Mouse (Mus musculus) heart, postnatal 10 days (tissue): Measurements from ENCODE around the gene Cldn10. TPM values are rescaled to one million over a fixed set of nuclear protein-coding genes. Genes with fewer than 3 reads are reported as not detected.
"Not testable (repeated sequence)": the region's sequence is repeated elsewhere in the genome, so short reads cannot be mapped to it uniquely, and the experiment has no call there.

Experiments used
- DNase-seq, 2 experiments: peaks; one replicate each; pipeline ENCODE4 v3.0.0; 2021
- intact Hi-C: fragments of 180-260 bp; cut with DNase I; formaldehyde crosslinking; loops from one replicate; pipeline ENCODE4 v1.15.1; 2025
- total RNA-seq, 2 experiments: library from RNA; stranded (reverse); gene quantifications; 2 replicates each; pipeline ENCODE4 v1.2.3; 2021

Cldn10 gene
- under 1 TPM in 1 of 2 experiments, not detected in 1; 0.60 TPM for total RNA-seq

DNA sequence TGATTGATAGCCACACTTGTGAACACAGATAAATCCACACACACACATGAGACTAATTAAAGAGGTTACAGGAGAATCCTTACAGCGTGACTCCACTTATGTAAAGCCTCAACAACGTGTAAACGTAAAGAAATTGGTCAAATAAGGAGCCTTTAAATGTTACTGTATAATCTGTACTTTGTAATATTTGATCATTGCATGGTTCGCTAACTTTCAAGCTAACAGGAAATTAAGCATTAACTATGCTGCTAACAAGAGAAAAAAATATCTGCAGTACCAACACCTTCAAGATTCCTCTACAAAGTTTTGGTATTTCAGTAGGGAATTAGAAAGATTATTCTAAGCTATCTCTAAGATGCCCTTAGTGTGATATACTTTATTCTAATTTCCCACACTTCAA, at the start of gene Cldn10:
TSS of gene Cldn10 (plus strand) at position 288 of the 400 bp plus-strand sequence.
- no peak for DNase-seq
- intact Hi-C loops: no loop called here

DNA sequence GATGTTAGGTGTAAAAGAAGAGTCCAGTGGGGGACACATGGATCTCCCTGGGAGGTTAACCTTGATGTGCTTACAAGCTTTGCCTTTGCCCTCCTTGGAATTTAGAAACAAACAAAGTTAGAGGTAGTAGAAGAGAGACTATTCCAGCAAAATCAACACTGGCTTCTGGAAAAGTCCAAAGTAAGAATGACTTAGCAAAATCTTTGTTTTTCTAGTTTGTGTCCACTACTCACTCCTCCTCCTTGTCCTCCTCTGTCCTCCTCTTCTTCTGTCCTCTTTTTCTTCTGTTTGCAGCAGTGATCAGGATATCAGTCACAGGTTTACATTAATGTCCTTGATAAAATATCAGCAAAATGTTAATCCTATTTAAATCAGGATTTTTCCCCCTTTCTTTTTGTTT, 45.9 kb upstream of the Cldn10 start:
- DNase-seq: no peak
- intact Hi-C loops: no loop called here

DNA sequence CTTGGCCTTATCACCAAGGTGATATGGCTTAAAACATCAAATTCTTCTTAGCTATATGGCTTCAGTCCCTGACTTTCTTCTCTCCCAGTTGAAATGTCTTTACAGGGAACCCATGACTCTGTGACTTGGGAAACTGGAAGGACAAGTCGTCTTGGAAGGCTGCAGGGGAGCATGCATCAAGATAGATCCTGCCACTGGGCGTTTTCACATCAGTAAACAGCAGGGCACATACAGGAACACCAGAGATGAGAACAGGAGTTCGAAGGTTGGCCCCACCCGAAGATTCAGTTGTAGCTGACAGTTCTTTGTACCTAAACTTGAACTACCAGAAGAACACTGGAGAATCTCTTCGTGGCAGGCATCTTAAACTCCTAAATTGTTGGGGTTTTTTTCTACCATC, 44.8 kb upstream of the Cldn10 start:
- intact Hi-C loops: no loop called here

DNA sequence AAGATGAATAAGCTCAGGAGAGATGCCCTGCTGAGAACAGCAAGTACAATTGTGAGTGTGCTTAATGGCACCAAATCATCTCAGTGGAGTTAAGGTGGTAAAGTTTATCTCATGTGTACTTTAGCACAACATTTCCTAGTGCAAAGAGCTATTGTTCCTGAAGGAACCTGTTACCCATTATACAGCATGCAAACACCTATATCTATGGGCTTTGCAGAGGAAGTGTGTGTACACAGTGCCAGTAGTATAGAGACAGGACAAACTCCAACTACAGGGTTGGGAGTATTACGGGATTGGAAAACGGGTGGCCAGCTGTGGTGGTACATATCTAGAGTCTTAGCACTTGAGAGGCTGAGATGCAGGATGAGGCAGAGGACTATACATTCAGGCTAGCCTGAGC, 38.6 kb upstream of the Cldn10 start:
- DNase-seq: no peak
- intact Hi-C loops: no loop called here

More for the DNA sequence above, 44.8 kb upstream of the Cldn10 start:
- no peak for DNase-seq

DNA sequence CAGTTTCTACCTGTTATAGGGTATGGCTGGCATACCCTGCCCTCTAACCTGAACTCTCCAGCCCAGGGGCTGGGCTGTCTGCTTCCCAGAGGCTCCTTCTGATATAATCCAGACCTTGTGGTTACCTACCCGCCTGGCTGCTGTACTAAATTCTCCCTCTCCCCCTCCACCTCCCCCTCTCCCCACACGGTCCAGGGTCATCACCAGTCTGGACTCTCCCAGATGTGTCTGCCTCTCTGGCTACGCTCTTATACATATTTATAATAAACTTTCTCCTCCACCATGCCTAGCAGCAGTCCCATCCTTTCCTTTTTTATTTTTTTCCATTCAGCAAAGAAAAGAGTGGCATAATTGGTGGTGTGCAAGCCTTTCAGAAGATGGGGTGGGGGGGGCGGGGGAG, 38.0 kb upstream of the Cldn10 start:
- intact Hi-C loops: no loop called here
- DNase-seq: no peak

DNA sequence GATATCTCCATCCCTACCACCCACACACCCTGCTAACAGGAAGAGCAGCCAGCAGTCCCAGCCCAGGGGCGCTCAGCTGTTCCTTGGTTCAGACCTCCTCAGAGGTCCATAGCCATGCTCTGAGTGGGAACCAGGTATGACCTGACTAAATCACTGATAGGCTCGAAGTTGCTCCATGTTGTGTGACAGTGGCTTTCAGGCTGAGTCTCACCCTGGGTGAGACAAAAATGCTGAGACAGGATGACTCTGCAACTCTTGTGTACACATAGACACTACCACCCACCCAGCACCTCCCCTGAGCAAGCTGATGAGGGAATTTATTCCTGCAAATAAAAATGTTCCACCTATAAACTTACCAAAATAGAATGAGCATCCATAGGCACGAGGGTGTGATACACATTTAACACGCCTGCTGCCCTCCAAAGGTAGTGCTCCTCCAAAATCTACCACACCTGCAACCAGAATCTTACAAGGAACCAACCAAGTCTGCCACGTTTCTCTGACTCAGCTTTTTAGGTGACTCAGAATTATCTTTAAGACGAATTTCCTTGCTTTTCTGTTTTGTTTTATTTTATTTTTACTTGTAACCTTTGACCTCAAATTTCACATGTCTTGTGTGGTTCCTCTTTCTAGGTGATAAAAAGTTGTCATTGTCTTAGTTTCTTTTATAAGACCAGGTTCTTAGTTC, 37.1 kb upstream of the Cldn10 start:
- intact Hi-C loops: no loop called here
- no peak for DNase-seq

DNA sequence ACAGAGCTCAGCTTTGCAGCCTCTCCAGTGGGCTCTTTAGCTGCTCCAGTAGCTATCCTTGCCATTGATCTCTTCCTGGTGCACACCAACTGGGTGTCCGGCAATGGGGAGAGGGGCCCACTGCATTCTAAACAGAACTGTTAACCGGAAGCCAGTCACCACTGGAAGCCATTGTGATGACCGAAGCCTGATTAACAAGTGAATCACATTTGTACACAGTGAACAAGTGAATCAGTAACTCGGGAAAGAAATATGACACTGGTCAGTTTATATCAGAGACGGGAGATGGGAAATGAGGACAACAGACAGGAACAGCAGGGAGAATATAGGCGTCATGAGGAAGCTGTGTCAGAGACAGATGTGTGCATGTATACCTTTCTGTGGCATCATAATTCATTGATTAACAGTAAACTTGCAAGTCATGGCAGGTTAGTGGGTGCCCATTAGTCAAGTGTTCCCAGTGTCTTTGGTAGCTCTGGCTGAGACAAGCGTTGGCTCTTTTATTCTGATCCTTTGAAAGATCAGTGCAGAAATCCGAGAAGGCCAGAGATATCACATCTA, 36.4 kb upstream of the Cldn10 start:
- DNase-seq: no peak
- intact Hi-C loops: no loop called here

DNA sequence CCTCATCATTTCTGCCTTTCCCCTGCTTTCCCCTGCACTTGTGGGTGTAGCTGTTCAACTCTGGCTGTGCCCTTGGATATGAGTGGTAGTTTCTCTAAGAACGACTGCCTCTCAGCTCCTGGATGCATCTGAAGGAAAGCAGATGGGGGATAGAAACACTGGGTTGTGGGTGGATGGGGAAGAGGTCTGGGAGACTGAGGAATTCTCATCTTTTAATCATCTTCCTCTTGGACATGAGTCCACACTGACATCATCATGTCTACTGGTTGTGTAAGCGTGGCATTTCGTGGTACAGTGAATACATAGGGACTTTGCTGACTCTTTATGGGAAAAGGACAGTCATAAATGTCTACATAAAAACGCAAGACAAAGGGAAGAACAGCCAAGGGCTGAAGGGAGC, 31.7 kb upstream of the Cldn10 start:
- intact Hi-C loops: no loop called here
- no peak for DNase-seq

DNA sequence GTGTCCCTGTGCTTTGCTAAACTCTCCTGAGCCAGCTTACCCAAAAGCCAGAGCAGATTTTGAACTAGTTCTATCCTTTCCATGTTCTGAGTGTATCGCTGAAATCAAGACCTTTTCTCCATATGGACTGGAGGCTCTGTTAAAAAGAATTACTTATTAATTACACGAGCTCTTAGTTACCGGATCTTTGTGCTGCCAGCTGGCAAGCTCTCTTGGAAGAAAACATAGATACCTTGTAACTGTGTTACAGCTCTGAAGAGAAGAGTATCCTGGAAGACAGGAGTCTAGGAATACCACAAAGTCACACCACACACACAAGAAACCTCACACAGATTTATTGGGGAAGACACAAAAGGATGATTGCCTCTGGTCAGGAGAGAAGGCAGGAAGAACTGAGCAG, 31.1 kb upstream of the Cldn10 start:
- intact Hi-C loops: no loop called here
- no peak for DNase-seq

DNA sequence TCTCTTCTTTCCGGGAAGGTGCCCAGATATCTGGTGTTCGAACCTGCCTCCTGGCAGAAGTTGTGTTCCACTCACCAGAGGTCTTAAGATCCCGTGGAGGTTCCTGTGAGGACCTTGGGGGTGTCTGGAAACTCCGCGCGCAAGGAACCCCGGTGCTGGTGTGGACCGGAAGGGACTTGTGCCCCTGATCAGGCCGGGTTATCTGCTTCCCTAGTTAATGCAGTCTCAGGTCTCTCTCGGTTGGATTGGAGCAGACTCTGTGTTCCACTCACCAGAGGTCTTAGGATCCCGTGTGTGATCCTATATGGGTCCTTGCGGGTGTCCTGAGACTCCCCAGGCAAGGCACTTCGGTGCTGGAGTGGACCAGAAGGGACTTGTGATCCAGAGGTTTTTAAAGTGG, 24.3 kb upstream of the Cldn10 start:
- intact Hi-C loops: loop anchor here (10.0 kb wide), 1 partner anchor 529 kb away; the partner anchor contains the start of gene Sox21

DNA sequence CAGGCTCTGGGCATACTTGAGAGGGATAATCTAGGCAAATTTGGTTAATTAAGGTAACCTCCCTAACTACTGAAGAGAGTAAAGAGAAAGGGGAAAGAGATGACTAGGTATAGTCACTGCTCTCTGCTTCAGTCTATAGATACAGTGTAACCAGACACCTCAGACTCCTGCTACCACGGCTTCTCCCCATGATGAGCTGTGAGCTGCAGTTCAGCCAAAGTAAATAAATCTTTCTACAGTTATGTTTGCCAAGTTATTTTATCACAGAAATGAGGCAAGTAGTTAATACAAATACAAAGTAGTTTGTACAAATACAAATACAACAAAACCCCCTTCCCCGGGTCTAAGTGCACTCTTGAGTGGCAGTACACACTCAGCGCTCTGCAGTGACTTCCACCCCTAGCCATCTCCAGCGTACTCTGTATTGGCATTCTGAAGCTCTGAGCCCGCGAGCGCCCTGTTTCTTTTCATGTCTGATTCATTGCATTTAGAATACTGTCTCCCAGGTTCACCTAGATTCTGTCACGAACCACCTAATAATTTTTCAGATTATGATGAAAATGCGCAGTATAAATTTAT, 23.7 kb upstream of the Cldn10 start:
- intact Hi-C loops: loop anchor here (10.0 kb wide), 1 partner anchor 529 kb away; the partner anchor contains the start of gene Sox21
- DNase-seq: no peak

More for the DNA sequence above, 24.3 kb upstream of the Cldn10 start:
- not testable (repeated sequence) for DNase-seq

DNA sequence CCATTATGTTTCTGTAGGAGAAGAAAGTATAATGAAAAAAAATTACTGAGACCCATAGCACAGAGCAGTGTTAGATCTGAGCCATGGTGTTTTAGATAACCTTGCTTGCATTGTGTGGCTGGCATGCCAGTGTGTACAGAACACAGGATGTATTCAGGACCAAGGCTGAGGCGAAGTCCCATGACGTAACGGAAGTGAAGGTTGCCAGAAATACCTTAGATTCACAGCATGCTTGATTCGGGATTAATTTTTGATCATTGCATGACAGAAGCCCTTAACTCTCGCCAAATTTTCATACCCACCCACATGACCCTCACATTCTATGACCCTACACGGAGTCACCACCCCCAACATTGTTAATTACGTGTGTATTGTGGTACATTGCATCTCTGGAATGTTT, 22.4 kb upstream of the Cldn10 start:
- intact Hi-C loops: loop anchor here (10.0 kb wide), 1 partner anchor 531 kb away; the partner anchor contains the start of gene Sox21
- DNase-seq: no peak

DNA sequence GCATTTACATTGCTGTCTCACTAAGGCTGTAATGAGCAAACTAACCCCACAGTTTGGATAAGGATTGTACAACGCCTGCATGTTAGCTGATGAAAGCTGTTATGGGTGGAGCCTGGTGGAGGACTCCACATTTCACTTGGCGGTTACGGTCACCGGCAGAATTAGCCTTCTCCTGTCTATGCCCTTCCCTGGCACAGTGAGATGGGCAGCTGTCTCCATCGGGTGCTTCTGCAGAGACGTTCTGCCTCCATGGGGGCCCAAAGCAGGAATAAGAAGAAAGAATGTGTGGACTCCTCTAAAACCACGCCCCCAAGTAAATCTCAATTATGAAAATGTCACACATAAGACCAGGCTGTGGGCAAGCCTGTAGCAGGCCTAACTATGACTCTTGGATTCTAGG, 21.8 kb upstream of the Cldn10 start:
- no peak for DNase-seq
- intact Hi-C loops: loop anchor here (10.0 kb wide), 1 partner anchor 531 kb away; the partner anchor contains the start of gene Sox21

DNA sequence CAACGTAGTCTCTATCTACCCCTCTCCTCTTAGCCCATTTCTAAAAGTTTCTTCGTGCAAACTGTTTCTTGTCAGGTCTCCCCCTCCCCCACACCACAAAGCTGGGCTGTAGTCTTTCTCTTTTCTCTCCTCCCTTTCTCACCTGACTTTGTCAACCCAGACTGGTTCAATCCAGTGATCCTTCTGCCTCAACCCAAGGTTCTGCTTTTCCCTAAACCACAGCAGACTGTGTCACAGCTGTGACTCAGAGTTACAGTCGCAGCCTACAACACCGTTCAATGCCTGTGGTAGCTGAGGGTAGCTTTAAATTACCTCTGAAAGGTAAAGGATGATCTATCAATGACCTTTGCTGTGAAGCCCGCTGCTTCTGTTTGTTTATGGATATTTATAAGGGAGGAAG, 21.3 kb upstream of the Cldn10 start:
- intact Hi-C loops: loop anchor here (10.0 kb wide), 1 partner anchor 532 kb away; the partner anchor contains the start of gene Sox21
- no peak for DNase-seq

DNA sequence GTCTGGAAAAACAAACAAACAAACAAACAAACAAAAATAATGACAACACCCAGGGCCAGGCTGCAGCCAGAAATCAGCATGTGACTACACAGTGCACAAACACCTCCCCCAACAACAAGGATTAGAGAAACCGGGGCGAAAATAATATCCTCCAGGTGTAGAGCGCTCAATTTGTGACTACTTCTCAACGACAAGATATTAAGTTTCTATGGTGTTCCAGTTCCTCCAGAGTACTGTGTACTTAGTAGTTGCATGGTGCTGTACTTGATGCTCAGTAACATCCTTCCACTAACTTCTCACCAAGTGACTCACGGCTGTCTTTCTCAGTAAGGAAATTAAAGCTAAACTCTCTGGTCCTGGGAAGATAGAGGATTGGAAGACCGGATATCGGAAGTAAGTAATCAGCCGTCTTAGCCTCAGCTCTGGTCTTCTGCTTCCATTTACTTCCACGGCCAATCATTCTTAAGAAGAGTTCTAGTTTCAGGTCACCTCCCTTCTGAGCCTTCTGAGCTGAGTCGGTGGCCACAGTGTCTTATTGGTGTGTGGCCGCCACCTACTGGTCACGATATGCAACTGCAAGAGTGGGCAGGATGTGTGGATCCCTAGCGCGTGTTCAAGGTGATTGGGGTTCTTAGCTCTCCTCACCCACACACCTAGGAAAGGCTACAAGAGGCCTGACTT, 19.9 kb upstream of the Cldn10 start:
- intact Hi-C loops: loop anchor here (1.0 to 10.0 kb wide), 3 partner anchors 66 to 533 kb away; partner anchors contain the start of gene Sox21

DNA sequence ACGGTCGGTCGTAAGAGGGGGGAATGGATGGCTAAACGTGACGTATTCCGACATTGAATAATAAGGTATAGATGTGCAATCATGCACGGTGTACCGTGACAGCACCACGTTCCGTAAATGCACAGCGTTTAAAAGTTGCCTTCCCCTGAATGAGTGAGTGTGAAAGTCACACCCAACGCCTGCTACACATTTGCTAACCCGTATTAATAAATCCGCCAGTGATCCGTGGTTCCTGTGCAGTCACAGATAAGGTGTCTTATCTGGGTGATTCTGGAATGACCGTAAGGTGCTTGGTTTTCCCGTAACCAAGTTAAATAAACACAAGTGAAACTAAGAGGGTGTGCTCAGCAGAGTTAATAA, 19.4 kb upstream of the Cldn10 start:
- intact Hi-C loops: loop anchor here (1.0 to 10.0 kb wide), 3 partner anchors 66 to 534 kb away; partner anchors contain the start of gene Sox21

More for the DNA sequence above, 19.9 kb upstream of the Cldn10 start:
- peak; percentile 80 to 85 for DNase-seq

DNA sequence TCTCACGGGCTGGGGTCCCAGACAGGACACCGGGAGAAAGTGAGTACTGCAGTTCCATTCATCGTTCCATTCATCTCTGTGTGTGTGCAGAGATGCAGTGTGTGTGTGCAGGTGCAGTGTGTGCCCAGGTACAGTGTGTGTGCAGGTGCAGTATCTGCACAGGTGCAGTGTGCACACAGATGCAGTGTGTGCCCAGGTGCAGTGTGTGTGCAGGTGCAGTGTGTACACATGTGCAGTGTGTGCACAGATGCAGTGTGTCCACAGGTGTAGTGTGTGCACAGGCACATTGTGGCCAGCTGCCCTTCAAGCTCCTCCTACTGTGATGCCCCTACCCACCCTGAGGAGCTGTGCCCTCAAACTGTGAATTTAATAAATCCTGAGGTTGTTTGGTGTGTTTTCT, 14.0 kb upstream of the Cldn10 start:
- no peak for DNase-seq

More for the DNA sequence above, 19.4 kb upstream of the Cldn10 start:
- no peak for DNase-seq

DNA sequence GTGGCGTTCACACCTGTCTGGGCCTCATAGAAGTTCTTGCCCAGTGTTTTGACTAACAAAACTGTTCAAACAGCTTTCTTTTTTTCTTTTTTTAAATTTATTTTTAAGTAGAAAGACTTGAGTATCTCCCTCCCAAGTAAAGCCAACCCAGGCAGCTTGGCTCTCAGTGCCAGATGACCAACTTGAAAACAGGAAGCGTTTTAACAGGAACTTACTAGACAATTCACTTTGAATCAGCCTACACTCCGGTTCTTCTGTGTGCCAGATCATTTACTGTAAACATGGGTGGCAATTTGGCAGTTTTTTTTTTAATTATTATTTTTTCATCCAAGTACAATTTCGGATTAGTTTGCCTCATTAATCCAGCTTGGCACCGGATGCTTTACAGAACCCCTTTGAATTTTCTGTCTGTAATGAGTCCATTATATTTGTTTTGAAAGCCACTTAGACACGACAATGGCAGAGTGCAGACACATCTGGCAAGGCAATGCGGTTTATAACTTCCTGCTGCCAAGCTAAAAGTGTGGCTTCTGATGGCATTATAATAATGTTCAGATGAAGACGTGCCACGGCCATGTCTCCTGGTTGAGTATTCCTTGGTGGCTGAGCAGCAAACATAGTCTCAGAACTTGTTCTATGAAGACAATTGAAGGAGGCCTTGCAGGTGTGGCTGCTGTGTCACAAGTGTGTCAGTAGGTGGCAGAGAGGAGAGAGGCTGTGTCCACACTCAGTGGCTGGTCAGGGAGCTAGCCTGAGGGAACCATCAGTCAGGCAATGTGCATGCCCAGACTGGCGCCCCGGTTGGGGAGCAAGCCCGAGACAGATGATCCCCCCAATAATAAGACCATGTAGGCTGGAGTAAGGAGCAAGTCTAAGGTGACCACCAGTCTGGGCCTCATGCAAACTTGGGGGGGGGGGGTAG, 12.9 kb upstream of the Cldn10 start:
- intact Hi-C loops: loop anchor here (2.0 kb wide), 1 partner anchor 42 kb away; no protein-coding TSS in a partner anchor
- DNase-seq: peak; percentile 30 to 42

More for the DNA sequence above, 14.0 kb upstream of the Cldn10 start:
- intact Hi-C loops: loop anchor here (2.0 kb wide), 1 partner anchor 43 kb away; no protein-coding TSS in a partner anchor

DNA sequence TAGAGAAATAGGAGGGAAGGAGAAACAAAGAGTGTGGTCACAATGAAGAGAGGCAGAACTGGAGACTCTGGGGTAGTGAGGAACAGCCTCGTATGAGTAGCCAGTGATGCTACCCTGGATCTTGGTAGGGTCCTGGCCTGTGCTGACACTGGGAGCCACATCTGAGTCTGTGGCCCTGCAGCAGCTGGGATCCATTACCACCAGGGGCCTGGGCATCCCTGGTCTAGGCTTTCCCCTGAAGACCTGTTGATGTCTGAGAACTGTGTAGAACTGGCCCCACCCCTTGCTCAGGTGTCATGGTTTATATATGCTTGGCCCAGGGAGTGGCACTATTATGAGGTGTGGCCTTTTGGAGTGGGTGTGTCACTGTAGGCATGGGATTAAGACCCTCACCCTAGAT, 12.2 kb upstream of the Cldn10 start:
- intact Hi-C loops: loop anchor here (2.0 kb wide), 1 partner anchor 41 kb away; no protein-coding TSS in a partner anchor
- no peak for DNase-seq

DNA sequence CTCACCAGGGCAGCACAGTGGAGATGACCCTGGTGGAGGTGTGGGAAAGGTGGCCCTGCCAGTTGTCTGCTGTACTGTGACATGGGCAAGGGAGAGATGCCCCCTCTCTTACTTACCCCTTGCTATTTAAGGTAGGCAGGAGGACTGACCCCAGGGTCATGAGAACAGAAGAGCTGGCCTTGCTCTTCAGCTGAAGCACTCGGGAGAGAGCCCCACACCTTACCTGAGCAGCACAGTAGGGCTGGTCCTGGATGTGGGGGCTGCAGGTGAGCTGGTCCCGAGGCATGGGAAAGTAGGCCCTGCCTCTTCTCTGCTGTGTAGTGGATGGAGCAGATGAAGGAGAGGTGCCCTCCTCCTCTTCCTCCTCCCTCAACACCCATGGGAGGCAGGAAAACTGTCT, 11.3 kb upstream of the Cldn10 start:
- DNase-seq: no peak
- intact Hi-C loops: no loop called here
